Mouse (Mus musculus) frontal cortex, postnatal 36 days (tissue): Measurements from ENCODE around the gene Pdk4.
A peak's percentile ranks its signal among the peaks of the same experiment; 100 is the strongest.

Experiments used
- DNase-seq, 2 experiments: peaks; one replicate each; pipeline ENCODE4 v3.0.0; 2022; ENCODE audit warnings: low spot score in 2 of 2

Gene Pdk4

DNA sequence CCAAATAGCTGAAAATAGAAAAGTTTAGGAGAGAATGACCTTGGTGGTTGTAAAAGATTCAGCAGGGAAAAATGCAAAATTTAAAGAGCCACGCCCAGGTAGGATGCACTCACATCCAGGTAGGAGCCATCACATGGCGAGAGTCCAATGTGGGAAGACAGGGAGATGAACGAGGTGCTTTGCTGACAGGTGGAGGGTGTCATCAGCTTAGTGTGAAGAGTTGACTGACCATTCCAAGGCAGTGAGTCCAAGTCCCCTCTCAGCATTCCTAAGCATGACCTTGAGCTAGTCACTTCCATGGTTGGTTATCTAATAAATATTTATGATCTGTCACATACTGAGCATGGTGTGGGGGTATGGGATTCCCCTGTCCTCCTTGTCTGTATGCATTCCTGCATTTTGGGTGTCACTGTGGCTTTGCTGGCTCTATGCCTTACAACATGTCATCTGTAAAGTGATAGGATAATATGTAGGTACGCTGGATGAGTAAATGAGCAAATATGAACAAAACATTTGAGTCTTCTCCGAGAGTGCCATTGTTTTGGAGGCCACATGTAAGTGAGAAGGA lies 51.7 kb downstream of the Pdk4 start:
- no peak for DNase-seq

DNA sequence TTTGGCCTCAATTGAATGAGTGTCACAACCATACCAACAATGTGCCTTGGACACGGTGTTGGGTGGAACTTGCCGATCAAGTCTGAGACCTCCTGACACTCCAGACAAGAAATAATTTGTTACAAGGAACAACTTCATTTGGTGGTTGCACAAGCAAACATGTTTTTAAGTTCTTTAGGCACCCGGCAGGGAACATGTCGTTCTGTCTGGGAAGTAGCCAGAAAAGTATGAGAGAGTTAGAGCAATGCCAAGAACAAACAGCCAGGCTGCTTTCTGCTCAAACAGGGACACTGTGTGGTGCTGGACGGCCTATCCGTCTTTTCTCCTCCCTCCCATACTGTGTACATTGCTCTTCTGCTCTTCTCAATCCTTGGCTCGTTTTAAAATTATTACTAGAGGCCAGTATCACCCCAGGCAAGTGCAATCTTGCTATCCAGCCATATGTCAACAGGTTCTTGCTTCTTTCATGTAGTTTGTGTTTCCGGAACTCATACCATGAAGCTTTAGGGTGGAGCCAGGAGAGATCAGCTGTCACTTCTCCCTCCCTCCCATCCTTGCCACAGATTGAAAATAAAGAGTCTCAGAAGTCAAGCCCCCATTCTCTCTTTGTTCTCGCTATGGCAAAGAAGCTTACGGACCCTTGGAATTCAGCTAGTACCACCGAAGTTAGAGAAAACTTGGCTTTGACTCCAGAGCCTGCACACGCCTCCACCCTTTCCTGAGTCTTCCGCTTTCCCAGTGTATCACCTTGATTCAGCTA lies 52.8 kb downstream of the Pdk4 start:
- peak; percentile 50 to 55 for DNase-seq

DNA sequence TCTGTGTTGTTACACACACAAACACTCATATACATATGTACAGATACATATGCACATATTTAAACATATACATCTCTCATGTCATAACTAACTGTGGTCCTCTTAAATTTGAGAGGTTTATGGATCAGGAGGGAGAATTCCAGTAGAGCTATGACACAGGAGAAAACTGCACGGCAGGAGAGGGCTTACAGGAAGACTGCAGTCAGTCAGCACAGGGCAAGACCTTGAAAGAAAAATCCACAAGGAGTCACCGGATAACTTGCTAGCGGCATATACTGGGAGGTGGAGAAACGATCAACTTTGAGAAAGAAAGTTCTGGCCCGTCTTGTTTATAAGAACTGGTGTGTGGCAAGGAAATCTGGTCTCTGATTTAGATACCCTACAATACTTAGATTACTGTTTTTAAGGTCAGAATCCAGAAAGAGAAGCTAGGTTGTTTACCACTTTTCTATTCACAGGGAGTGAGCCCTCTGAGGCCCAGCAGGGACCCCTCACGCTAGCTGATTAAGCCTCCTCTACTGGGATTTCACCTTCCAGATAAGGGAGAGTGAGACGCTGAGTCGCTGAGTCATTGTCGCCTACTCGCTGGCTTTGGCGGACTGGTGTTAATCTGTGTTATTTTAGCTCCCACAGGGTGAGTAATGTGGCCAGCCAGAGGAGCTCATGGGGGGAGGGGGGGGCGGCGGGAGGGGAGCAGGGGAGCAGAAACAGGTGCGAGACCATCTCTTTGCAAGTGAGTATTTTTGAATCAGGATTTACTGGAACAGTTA lies 53.6 kb downstream of the Pdk4 start:
- peak; percentile 43 to 59 for DNase-seq

DNA sequence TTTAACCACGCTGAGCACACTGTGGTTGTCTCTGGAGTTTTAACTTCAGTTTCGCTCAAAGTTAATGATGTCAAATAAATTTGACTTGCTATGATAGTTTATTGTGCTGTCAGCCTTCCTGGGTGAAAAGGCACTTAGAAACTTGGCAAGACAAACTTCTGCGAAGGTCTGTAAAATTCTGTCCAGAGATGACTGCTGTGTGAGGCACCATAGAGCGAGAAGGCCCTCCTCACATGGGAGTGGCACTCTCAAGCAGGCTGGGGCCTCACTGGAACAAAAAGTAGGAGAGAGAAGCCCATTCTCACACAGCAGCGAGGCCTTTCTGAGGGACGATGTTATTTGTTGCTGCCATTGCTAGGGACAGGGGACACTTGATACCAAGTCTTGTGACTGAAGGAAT lies 54.9 kb downstream of the Pdk4 start:
- DNase-seq: no peak

DNA sequence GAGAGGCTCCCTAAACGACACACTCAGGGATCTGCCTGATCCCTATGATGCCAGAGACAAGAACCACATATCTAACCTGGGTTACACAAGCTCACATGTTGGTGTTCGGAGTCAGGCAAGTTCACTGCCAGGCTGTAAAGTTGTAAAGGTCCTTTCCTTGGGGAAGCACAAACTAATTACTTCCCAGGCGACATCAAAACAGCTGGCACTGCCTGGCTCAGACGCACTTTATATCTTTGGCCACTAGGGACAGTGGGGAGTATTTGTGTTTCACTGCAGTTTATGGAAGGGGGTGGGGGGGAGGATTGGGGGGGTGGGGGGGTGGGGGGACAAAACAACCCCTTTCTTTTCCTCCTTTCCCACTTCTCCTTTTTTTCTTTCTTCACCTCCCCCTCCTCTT lies 58.4 kb downstream of the Pdk4 start:
- DNase-seq: no peak

DNA sequence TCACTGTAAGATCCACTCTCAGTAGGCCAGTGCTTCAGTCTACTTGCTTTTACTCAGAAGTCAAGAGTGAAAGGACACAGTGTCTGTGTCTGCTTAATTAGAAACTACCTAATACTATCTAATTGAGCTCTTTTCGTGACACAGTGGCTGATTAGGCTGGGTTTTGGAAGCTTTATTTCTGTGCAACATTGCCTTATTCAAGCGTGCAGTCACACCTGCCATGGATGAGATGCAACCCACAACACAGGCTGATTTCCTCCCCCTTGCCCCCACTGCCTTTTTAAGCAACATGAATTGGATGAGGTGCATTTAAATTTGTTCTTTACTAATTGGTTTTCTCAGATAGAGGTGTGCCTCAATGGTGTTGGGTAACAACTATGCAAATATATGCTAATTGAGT lies 62.2 kb downstream of the Pdk4 start:
- no peak for DNase-seq
